Mouse (Mus musculus): ENCODE results near the gene Slc35g2.

Slc35g2 gene

GRCm38 (mm10) chr9:100558991-100559390, 11.9 kb downstream of the Slc35g2 start:
- DNase-seq (ENCODE audit: low read depth): no peak

- no peak for DNase-seq (ENCODE audit: low read depth)
Observed at GRCm38 (mm10) chr9:100558023-100558573, 12.8 kb downstream of the Slc35g2 start.

GRCm38 (mm10) chr9:100555686-100556085, 15.2 kb downstream of the Slc35g2 start:
- DNase-seq (ENCODE audit: low read depth): no peak

- peak; percentile 78 for DNase-seq (ENCODE audit: low read depth)
Observed at GRCm38 (mm10) chr9:100548313-100548712, 22.6 kb downstream of the Slc35g2 start.

- no peak for DNase-seq (ENCODE audit: low read depth)
Observed at GRCm38 (mm10) chr9:100546594-100546910, 24.3 kb downstream of the Slc35g2 start.

- peak; percentile 98 for DNase-seq (ENCODE audit: low read depth)
Observed at GRCm38 (mm10) chr9:100545715-100546593, 24.9 kb downstream of the Slc35g2 start, which contains the start of gene Nck1. Gene Nck1, minus strand, starts transcription at chr9:100546134.

GRCm38 (mm10) chr9:100544948-100545714, 25.8 kb downstream of the Slc35g2 start:
- DNase-seq (ENCODE audit: low read depth): no peak

GRCm38 (mm10) chr9:100535618-100536262, 35.1 kb downstream of the Slc35g2 start:
- no peak for DNase-seq (ENCODE audit: low read depth)

GRCm38 (mm10) chr9:100534686-100535085, 36.2 kb downstream of the Slc35g2 start:
- no peak for DNase-seq (ENCODE audit: low read depth)

GRCm38 (mm10) chr9:100532847-100533505, 37.9 kb downstream of the Slc35g2 start:
- DNase-seq (ENCODE audit: low read depth): no peak

- DNase-seq (ENCODE audit: low read depth): no peak
Observed at GRCm38 (mm10) chr9:100531296-100531695, 39.6 kb downstream of the Slc35g2 start.

GRCm38 (mm10) chr9:100525225-100525624, 45.7 kb downstream of the Slc35g2 start:
- DNase-seq (ENCODE audit: low read depth): no peak

- DNase-seq (ENCODE audit: low read depth): peak; percentile 65
Observed at GRCm38 (mm10) chr9:100522029-100522428, 48.9 kb downstream of the Slc35g2 start.

GRCm38 (mm10) chr9:100520586-100520985, 50.3 kb downstream of the Slc35g2 start:
- peak; percentile 70 for DNase-seq (ENCODE audit: low read depth)

- peak; percentile 24 for DNase-seq (ENCODE audit: low read depth)
Observed at GRCm38 (mm10) chr9:100520012-100520411, 50.9 kb downstream of the Slc35g2 start.

GRCm38 (mm10) chr9:100507581-100507980, 63.3 kb downstream of the Slc35g2 start:
- DNase-seq (ENCODE audit: low read depth): no peak

GRCm38 (mm10) chr9:100506652-100507051, 64.2 kb downstream of the Slc35g2 start:
- no peak for DNase-seq (ENCODE audit: low read depth)

- DNase-seq (ENCODE audit: low read depth): no peak
Observed at GRCm38 (mm10) chr9:100505498-100505897, 65.4 kb downstream of the Slc35g2 start.
